In the genomic region with DNA sequence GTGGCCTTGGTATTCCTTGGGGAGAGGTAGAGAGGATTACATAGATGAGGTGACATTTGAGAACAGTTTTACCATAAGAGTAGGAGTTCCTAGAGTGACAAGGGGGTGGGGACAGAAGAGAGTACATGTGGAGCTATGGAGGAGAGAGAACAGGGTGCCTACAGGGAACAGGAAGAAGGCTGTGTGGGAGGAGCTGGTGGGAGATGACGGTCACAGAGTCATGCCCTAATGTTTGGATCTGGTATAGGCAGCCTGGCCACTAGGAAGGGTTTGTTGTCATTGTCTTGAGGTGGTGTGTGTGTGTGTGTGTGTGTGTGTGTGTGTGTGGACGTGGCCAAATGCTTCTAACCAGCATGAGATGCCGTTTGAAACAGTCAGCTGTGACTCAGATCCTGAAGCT, we compare ENCODE assay signal across 18 mouse cellular contexts. TPM values are rescaled to one million over a fixed set of nuclear protein-coding genes. Genes with fewer than 3 reads are reported as not detected.
A peak's percentile ranks its signal among the peaks of the same experiment; 100 is the strongest.
DNase-seq lines count a peak whose midpoint lies in the region; ATAC-seq and TF ChIP-seq lines count a peak whose summit lies in the region.
"Had no signal": no experiment of that assay in that cellular context is flagged by ENCODE, and none has a peak within 500 bp of the region (broad histone marks: within the 10 kb centered on the region; RNA-seq: fewer than 3 reads in every experiment).

No protein-coding gene starts in this region.

- peak; percentile 74 for ATAC-seq in common myeloid progenitor, adult 5-6 weeks (replicated peaks; ENCODE audit: low read depth, poor library complexity, severe bottlenecking)
- ATAC-seq in neutrophil, adult 5-6 weeks (ENCODE audit: extremely low read depth, insufficient number of reproducible peaks, low FRiP score, poor library complexity, severe bottlenecking), result peak; percentile 41; the same call in 1 of the 2 replicates

- no peak for TF ChIP-seq CTCF in left cerebral cortex, adult 2 months (IDR thresholded peaks at IDR 0.05)

- DNase-seq in adrenal gland, adult 2 months, result peak; percentile 41
- no peak for DNase-seq in adrenal gland, adult 18-20 months (ENCODE audit: low spot score in 2 of 2)
- DNase-seq in left cerebral cortex, adult 2 months (ENCODE audit: extremely low spot score in 1 of 2, low spot score in 2 of 2), result no peak
- no peak for DNase-seq in left cerebral cortex, postnatal 10 days (ENCODE audit: extremely low spot score in 1 of 2, low spot score in 2 of 2)
- DNase-seq in T-cell, adult 2 months (ENCODE audit: low spot score), result no peak
- no peak for DNase-seq in urinary bladder, adult 18-20 months (ENCODE audit: low spot score in 2 of 2)
- DNase-seq: B cell, adult 2 months; heart, adult 11 months; kidney, adult 9 months; midbrain, embryonic 14.5 days; thymus, postnatal 25 days had no signal

- no peak overlapping the region for H3K4me3 ChIP-seq in left cerebral cortex, adult 2 months
- H3K4me3 ChIP-seq: embryonic facial prominence, embryonic 10.5 days; heart, embryonic 15.5 days; hindbrain, embryonic 15.5 days; limb, embryonic 10.5 days had no signal

- intact Hi-C loops in left cerebral cortex, adult 2 months (cut with DNase I), result no loop called here
- intact Hi-C loops in left cerebral cortex, postnatal 10 days (cut with DNase I), result loop anchor here (10.0 kb wide), 1 partner anchor 57 kb away; no protein-coding TSS in a partner anchor

- H3K27ac ChIP-seq in left cerebral cortex, adult 2 months, result peak overlapping the region; percentile 66
- H3K27ac ChIP-seq: embryonic facial prominence, embryonic 10.5 days; heart, embryonic 15.5 days; hindbrain, embryonic 15.5 days; limb, embryonic 10.5 days; liver, embryonic 14.5 days had no signal

RNA-seq across cellular contexts. Expression of a gene that starts 9.1 kb away (rescaled TPM):
- total RNA-seq in adrenal gland, adult 2 months (2021), result 10 to 100 TPM; 13.2 to 21.3 TPM
- 5.0 and 5.1 TPM in 2 replicates for polyA plus RNA-seq in adrenal gland, adult 2 months (2012; rRNA removed)
- 10 to 100 TPM; 12.4 to 18.9 TPM for total RNA-seq in adrenal gland, adult 18-20 months (2021)
- total RNA-seq in left cerebral cortex, adult 2 months (2021), result 100 to 1,000 TPM; 964 to 986 TPM
- total RNA-seq in left cerebral cortex, postnatal 10 days (2021), result 100 to 1,000 TPM; 792 to 820 TPM
- total RNA-seq in common myeloid progenitor, adult 5-6 weeks (2017), result 3.7 and 4.8 TPM in 2 replicates
- total RNA-seq in neutrophil, adult 5-6 weeks (2017), result 440 and 446 TPM in 2 replicates

Comparison
In these comparisons a context has a peak if more than half of its experiments do, and no peak if none do; other contexts are left out.
1. RNA of a gene that starts 9.1 kb away (total RNA-seq): 964 to 986 TPM in left cerebral cortex, adult 2 months, 792 to 820 TPM in left cerebral cortex, postnatal 10 days and 440 to 446 TPM in neutrophil, adult 5-6 weeks; 13.2 to 21.3 TPM in adrenal gland, adult 2 months, 12.4 to 18.9 TPM in adrenal gland, adult 18-20 months and 3.7 to 4.8 TPM in common myeloid progenitor, adult 5-6 weeks; every median in the first group is over 10 times any median in the second.